Mouse (Mus musculus): ENCODE measurements at regions not wholly inside any gene's neighbourhood (a gene's known extent, or its start where the extent isn't known, plus 50 kb on each side); places are given as distances from the start of the nearest gene placed in this dataset.

DNA sequence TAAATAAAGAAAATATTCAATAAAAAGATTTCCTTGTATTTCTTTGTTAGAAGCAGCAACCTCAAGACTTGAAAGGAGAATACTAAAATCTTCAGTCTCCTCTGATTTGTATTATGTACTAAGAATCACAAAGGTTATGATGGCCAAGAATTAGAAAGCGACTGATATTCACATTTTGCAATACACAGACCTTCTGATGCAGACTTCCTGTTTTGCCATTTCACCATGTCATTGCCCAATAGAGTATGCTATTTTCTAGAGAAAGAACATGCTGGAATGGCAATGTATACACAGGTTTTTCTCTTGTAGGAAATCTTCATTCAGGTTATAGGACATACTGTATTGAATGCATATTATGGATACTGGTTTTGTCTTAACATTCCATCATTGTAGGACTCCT, 250.7 kb upstream of the Chrm2 start:
- Histone ChIP-seq H3K4me2 (ENCODE audit: low read length) (no peak overlapping the region), H3K27me3 (replicated peaks; ENCODE audit: control insufficient read depth, insufficient read depth, low read length) (no peaks in the 10 kb centered on the region), H3K9me3 (ENCODE audit: control insufficient read depth, low read length) (no peaks in the 10 kb centered on the region), H3K4me3 (replicated peaks; ENCODE audit: low read length) (no peak overlapping the region), H3K27ac (ENCODE audit: low read length) (no peak overlapping the region), H3K9ac (replicated peaks; ENCODE audit: low read depth, low read length) (no peak overlapping the region), H3K4me1 (replicated peaks; ENCODE audit: control insufficient read depth, insufficient read depth, low read length) (no peaks in the 10 kb centered on the region), H3K36me3 (ENCODE audit: control insufficient read depth, insufficient read depth) (no peaks in the 10 kb centered on the region)
- WGBS, result 94% methylated on average over 1 of the region's 1 CpGs
- no peak for ATAC-seq

DNA sequence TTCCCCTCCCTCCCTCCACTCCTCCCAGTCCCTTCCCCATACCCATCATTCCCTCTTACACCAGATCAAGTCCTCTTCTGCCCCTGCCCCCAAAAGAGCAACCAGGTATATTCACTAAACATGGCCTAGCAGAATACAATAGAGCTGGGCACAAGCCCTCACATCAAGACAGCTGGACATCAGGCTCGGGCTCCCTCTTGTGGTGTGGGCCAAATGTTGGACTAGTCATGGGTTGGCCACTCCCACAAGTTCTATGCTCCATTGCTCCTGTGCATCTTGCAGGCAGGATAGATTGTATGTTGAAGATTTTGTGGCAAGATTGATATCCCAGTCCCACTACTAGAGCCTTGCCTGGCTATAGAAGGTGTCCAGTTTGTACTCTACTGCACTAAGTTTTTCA, 240.6 kb upstream of the Chrm2 start:
- Histone ChIP-seq H3K9ac (replicated peaks; ENCODE audit: low read depth, low read length) (no peak overlapping the region), H3K27me3 (replicated peaks; ENCODE audit: control insufficient read depth, insufficient read depth, low read length) (no peaks in the 10 kb centered on the region), H3K4me3 (replicated peaks; ENCODE audit: low read length) (no peak overlapping the region), H3K4me2 (ENCODE audit: low read length) (no peak overlapping the region), H3K9me3 (ENCODE audit: control insufficient read depth, low read length) (no peaks in the 10 kb centered on the region), H3K27ac (ENCODE audit: low read length) (no peak overlapping the region), H3K36me3 (ENCODE audit: control insufficient read depth, insufficient read depth) (no peaks in the 10 kb centered on the region), H3K4me1 (replicated peaks; ENCODE audit: control insufficient read depth, insufficient read depth, low read length) (no peaks in the 10 kb centered on the region)
- ATAC-seq, result no peak
- 86% methylated on average over 1 of the region's 1 CpGs for WGBS

DNA sequence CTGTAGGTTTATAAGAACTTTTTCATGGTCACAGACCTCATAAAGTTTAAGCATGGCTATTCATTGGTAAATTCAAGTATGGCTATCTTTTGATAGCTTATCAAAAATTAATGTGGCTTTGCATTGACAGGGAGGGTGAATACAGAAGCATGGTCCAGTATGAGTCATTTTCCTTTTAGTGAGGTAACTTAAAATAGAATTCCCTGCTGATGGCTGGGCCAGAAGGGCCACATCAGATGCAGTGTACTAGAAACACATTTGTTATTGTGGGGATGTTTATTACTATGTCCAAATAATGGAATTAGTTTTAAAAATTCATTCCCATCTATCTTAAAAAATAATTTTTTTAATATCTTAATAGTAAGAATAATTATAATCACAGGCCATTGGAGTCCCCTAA, 213.4 kb upstream of the Chrm2 start:
- Histone ChIP-seq H3K9ac (replicated peaks; ENCODE audit: low read depth, low read length) (no peak overlapping the region), H3K4me1 (replicated peaks; ENCODE audit: control insufficient read depth, insufficient read depth, low read length) (no peaks in the 10 kb centered on the region), H3K4me3 (replicated peaks; ENCODE audit: low read length) (no peak overlapping the region), H3K9me3 (ENCODE audit: control insufficient read depth, low read length) (no peaks in the 10 kb centered on the region), H3K27ac (ENCODE audit: low read length) (no peak overlapping the region), H3K27me3 (replicated peaks; ENCODE audit: control insufficient read depth, insufficient read depth, low read length) (no peaks in the 10 kb centered on the region), H3K4me2 (ENCODE audit: low read length) (no peak overlapping the region), H3K36me3 (ENCODE audit: control insufficient read depth, insufficient read depth) (no peaks in the 10 kb centered on the region)
- no peak for ATAC-seq

DNA sequence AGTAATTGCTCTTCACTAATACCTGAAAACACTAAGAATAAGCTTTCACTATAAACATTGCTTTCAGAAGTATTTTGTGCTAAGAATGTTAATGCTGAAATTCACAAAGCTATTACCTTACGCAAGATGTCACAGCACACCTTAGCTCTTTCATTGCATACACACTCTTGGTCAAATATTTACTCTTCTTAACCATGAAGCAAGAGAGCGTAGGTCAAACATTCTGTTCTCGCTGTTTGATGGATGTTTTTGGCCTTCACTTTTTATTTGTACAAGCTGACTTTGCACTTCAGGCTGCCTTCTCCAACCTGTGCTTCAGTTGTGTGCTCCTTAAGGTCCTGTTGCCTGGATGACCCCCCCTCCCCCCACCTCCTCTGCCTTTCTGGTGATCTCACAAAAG, 212.8 kb upstream of the Chrm2 start:
- Histone ChIP-seq H3K4me1 (replicated peaks; ENCODE audit: control insufficient read depth, insufficient read depth, low read length) (no peaks in the 10 kb centered on the region), H3K27ac (ENCODE audit: low read length) (no peak overlapping the region), H3K36me3 (ENCODE audit: control insufficient read depth, insufficient read depth) (no peaks in the 10 kb centered on the region), H3K4me3 (replicated peaks; ENCODE audit: low read length) (no peak overlapping the region), H3K9ac (replicated peaks; ENCODE audit: low read depth, low read length) (no peak overlapping the region), H3K27me3 (replicated peaks; ENCODE audit: control insufficient read depth, insufficient read depth, low read length) (no peaks in the 10 kb centered on the region), H3K9me3 (ENCODE audit: control insufficient read depth, low read length) (no peaks in the 10 kb centered on the region), H3K4me2 (ENCODE audit: low read length) (no peak overlapping the region)
- WGBS, result 90% methylated on average over 3 of the region's 3 CpGs
- ATAC-seq, result no peak

DNA sequence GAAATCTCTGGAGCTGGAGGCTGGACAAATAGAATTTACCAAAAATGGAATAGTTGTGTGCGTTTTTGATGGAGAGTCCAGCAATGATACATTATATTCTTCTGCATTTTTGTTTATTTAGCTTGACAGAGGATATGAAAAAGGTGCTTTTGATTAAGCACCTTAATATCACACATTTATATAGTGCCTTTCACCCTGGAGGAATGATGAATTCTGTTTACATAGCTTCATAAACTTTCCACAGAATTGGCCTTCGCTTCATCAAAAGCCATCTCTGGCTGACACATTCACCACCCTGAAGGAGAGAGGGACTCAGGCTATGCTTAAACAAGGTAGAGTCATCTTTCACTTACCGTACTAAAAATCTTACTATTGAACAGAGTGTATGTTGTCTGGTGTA, 208.0 kb upstream of the Chrm2 start:
- Histone ChIP-seq H3K27ac (ENCODE audit: low read length) (no peak overlapping the region), H3K9ac (replicated peaks; ENCODE audit: low read depth, low read length) (no peak overlapping the region), H3K27me3 (replicated peaks; ENCODE audit: control insufficient read depth, insufficient read depth, low read length) (no peaks in the 10 kb centered on the region), H3K4me1 (replicated peaks; ENCODE audit: control insufficient read depth, insufficient read depth, low read length) (0 out of 2 replicates have a peak, but pooled peaks cover 2% of the 10 kb centered on the region), H3K4me3 (replicated peaks; ENCODE audit: low read length) (no peak overlapping the region), H3K4me2 (ENCODE audit: low read length) (no peak overlapping the region), H3K36me3 (ENCODE audit: control insufficient read depth, insufficient read depth) (no peaks in the 10 kb centered on the region), H3K9me3 (ENCODE audit: control insufficient read depth, low read length) (no peaks in the 10 kb centered on the region)
- no peak for ATAC-seq
- WGBS, result 86% methylated on average over 3 of the region's 3 CpGs

DNA sequence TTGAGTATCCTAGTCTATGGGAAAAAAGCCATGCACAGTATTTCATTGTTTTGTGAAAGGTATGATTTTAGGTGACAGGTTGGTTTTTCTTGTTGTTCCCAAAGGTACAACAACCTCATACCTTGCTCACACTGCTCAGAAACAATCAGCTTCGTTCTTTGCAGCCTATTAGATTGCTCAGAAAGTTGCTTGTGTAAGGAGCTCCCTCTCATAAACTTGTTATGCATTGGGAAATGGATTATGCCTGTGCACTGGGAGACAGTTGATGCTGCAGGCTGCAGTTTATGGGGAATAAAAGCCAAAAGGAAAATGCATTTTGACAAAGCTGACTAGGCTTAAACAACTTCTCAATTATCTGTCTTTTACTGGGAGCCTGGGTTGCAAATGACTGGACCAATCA, 205.2 kb upstream of the Chrm2 start:
- no peak overlapping the region for H3K4me3 ChIP-seq (replicated peaks; ENCODE audit: low read length)
- H3K4me1 ChIP-seq (replicated peaks; ENCODE audit: control insufficient read depth, insufficient read depth, low read length), result 0 out of 2 replicates have a peak, but pooled peaks cover 2% of the 10 kb centered on the region
- no peak overlapping the region for H3K9ac ChIP-seq (replicated peaks; ENCODE audit: low read depth, low read length)
- no peaks in the 10 kb centered on the region for H3K27me3 ChIP-seq (replicated peaks; ENCODE audit: control insufficient read depth, insufficient read depth, low read length)
- no peak overlapping the region for H3K27ac ChIP-seq (ENCODE audit: low read length)
- WGBS, result 39% methylated on average over 1 of the region's 1 CpGs
- H3K9me3 ChIP-seq (ENCODE audit: control insufficient read depth, low read length), result no peaks in the 10 kb centered on the region
- no peaks in the 10 kb centered on the region for H3K36me3 ChIP-seq (ENCODE audit: control insufficient read depth, insufficient read depth)
- ATAC-seq, result no peak
- no peak overlapping the region for H3K4me2 ChIP-seq (ENCODE audit: low read length)

DNA sequence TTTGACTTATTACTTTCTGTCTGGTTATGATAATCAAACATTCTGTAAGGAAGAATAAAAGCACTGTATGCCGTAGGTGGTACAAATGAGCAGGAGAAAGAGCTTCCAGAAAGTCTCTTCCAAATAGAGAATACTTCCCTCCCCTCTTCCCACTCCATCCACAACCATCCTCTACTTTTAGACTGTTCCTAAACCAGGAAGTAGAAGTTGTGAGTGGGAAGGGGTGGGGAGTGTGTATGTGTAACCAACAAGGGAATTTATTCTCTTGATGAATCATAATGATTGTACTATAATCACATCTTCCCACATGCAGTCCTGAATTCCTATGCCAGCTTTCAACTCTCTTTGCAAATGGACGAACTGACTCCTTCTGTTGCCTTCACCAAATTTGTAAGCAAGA, 181.2 kb upstream of the Chrm2 start:
- Histone ChIP-seq H3K9me3 (ENCODE audit: control insufficient read depth, low read length) (no peaks in the 10 kb centered on the region), H3K4me1 (replicated peaks; ENCODE audit: control insufficient read depth, insufficient read depth, low read length) (no peaks in the 10 kb centered on the region), H3K36me3 (ENCODE audit: control insufficient read depth, insufficient read depth) (no peaks in the 10 kb centered on the region), H3K9ac (replicated peaks; ENCODE audit: low read depth, low read length) (no peak overlapping the region), H3K4me3 (replicated peaks; ENCODE audit: low read length) (no peak overlapping the region), H3K27me3 (replicated peaks; ENCODE audit: control insufficient read depth, insufficient read depth, low read length) (no peaks in the 10 kb centered on the region), H3K4me2 (ENCODE audit: low read length) (no peak overlapping the region), H3K27ac (ENCODE audit: low read length) (no peak overlapping the region)
- ATAC-seq, result no peak
- 82% methylated on average over 2 of the region's 2 CpGs for WGBS

DNA sequence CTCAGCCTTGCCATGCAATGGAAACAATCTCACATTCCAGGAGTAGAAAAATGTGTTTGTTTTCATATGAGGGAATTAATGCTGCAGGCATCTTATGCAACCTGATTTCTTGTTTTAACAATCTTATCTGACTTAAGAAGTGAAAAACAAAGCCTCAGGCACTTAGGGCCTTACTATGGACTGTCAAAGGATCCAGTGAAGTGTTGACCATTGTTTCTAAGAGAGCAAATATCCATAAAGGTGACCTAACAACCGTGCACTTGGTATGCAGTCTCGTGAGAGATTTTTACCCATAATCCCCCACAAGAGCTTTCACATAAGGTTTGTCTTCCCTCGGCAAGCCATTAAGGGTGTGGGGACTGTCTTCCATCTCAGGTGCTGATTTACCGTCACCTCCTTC, 166.6 kb upstream of the Chrm2 start:
- no peak for ATAC-seq
- Histone ChIP-seq H3K4me1 (replicated peaks; ENCODE audit: control insufficient read depth, insufficient read depth, low read length) (no peaks in the 10 kb centered on the region), H3K9ac (replicated peaks; ENCODE audit: low read depth, low read length) (no peak overlapping the region), H3K4me3 (replicated peaks; ENCODE audit: low read length) (no peak overlapping the region), H3K4me2 (ENCODE audit: low read length) (no peak overlapping the region), H3K9me3 (ENCODE audit: control insufficient read depth, low read length) (no peaks in the 10 kb centered on the region), H3K27ac (ENCODE audit: low read length) (no peak overlapping the region), H3K27me3 (replicated peaks; ENCODE audit: control insufficient read depth, insufficient read depth, low read length) (no peaks in the 10 kb centered on the region), H3K36me3 (ENCODE audit: control insufficient read depth, insufficient read depth) (no peaks in the 10 kb centered on the region)
- WGBS, result 72% methylated on average over 4 of the region's 4 CpGs

DNA sequence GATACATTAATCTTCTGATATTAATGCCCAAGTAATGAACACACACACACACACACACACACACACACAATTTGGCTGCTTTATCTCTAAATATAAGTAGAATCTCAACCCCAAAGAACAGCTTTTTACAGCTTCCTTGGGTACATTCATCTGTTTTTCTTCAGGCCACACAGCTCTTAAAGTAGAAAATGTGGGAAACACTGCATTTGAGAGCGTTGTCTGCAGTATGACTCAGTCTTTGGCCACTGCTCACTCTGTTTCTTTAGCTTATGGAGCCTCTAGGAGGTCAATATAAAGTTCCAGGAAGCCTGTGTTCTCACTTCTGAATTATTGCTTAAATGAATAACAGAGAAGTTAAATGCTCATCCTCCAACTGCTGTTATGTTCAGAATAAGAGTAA, 153.4 kb upstream of the Chrm2 start:
- no peak for ATAC-seq
- H3K4me1 ChIP-seq (replicated peaks; ENCODE audit: control insufficient read depth, insufficient read depth, low read length), result no peaks in the 10 kb centered on the region

DNA sequence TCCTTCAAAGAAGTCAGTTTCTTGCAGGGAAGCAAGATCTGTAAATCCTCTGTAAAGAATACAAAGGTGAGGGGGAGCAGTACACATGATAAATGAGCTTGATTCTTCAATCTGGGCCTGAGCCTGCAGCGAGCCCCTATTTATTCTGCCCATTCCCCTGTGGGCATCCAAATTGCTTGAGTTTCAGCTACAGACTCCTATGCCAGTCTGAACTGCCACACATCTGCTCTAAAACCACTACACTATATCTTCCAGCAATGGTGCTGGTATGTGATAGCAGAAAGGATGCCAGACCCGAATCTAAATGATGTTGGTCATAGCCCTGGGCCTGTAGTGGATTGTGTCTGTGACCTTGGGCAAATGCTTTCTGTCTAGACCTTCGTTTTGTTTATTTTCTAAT, 140.9 kb upstream of the Chrm2 start:
- Histone ChIP-seq H3K9me3 (ENCODE audit: control insufficient read depth, low read length) (no peaks in the 10 kb centered on the region), H3K27ac (ENCODE audit: low read length) (no peak overlapping the region), H3K9ac (replicated peaks; ENCODE audit: low read depth, low read length) (no peak overlapping the region), H3K4me3 (replicated peaks; ENCODE audit: low read length) (no peak overlapping the region), H3K36me3 (ENCODE audit: control insufficient read depth, insufficient read depth) (no peaks in the 10 kb centered on the region), H3K27me3 (replicated peaks; ENCODE audit: control insufficient read depth, insufficient read depth, low read length) (no peaks in the 10 kb centered on the region), H3K4me1 (replicated peaks; ENCODE audit: control insufficient read depth, insufficient read depth, low read length) (no peaks in the 10 kb centered on the region), H3K4me2 (ENCODE audit: low read length) (no peak overlapping the region)
- ATAC-seq, result no peak
- 79% methylated on average over 3 of the region's 3 CpGs for WGBS

More for the DNA sequence above, 153.4 kb upstream of the Chrm2 start:
- no peak overlapping the region for H3K9ac ChIP-seq (replicated peaks; ENCODE audit: low read depth, low read length)
- no peak overlapping the region for H3K4me3 ChIP-seq (replicated peaks; ENCODE audit: low read length)
- H3K27ac ChIP-seq (ENCODE audit: low read length), result no peak overlapping the region
- H3K4me2 ChIP-seq (ENCODE audit: low read length), result no peak overlapping the region
- no peaks in the 10 kb centered on the region for H3K9me3 ChIP-seq (ENCODE audit: control insufficient read depth, low read length)
- 89% methylated on average over 1 of the region's 1 CpGs for WGBS
- H3K36me3 ChIP-seq (ENCODE audit: control insufficient read depth, insufficient read depth), result no peaks in the 10 kb centered on the region
- H3K27me3 ChIP-seq (replicated peaks; ENCODE audit: control insufficient read depth, insufficient read depth, low read length), result no peaks in the 10 kb centered on the region

All from forebrain, embryonic 16.5 days (tissue).